Mouse (Mus musculus) ES-Bruce4 (cell line): ENCODE data around the gene Pwp2.

Source experiments
- CTCF ChIP-seq: IDR thresholded peaks from one replicate; pipeline ENCODE4 v1.8.1; 2011; ENCODE audit warnings: low read depth, low read length
- EP300 ChIP-seq: IDR thresholded peaks from 2 replicates; pipeline ENCODE4 v1.6.1; 2011; ENCODE audit warnings: low read depth, low read length; ENCODE audit not compliant: insufficient read depth

DNA sequence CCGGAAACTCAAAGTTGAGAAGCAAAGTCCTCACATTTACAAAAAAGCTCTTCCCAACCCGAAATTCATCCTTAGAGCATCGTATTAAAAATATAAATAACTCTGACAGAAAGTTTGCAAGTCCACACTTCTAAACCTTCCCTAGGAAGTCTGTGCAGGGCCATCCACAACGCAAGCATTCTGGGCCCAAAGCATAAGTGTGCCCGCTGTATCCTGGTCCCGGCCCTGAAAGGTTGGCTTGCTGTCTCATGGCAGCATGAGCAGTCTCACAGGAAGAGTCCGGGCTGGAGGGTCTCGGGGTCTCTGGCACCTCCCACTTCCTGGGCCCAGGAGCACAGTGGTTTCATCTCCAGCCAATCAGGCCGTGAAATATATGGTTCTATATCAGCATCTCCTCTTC is 13.4 kb downstream of the Pwp2 start:
- TF ChIP-seq CTCF (no peak), EP300 (no peak)
